In the genomic region with DNA sequence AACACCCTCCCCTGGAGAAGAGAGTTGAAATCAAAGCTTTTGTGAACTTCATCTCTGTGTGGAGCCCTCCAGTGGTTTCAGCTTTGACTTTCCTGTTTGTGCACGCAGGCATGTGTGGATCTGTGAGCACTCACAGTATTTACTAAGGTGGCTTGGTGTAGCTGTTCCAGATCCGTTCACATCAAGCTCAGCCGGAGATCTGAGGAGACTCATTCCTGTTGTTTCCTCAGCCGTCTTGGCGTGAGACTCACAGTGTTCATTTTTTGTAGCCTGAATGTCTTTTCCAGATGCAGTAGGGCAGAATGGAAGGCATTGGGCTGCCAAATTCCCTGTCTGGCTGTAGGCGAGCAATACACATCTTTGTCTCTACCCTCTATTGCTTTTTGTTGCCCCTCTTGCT, we compare ENCODE assay signal across 31 mouse cellular contexts.
DNase-seq lines count a peak whose midpoint lies in the region; ATAC-seq and TF ChIP-seq lines count a peak whose summit lies in the region.
"Had no signal": no experiment of that assay in that cellular context is flagged by ENCODE, and none has a peak within 500 bp of the region (broad histone marks: within the 10 kb centered on the region; RNA-seq: fewer than 3 reads in every experiment).

No protein-coding gene starts in this region.

- H3K4me2 ChIP-seq in intestine, embryonic 16.5 days (ENCODE audit: low read depth, low read length) = no peak overlapping the region
- H3K4me2 ChIP-seq: forebrain, embryonic 13.5 days; hindbrain, embryonic 15.5 days; liver, embryonic 12.5 days; neural tube, embryonic 12.5 days had no signal

- H3K4me1 ChIP-seq in brown adipose tissue, adult 24 weeks (ENCODE audit: control insufficient read depth, insufficient read depth, insufficient read length, low read length) = peaks cover 3% of the 10 kb centered on the region; the same call in 1 of the 2 replicates
- H3K4me1 ChIP-seq in intestine, embryonic 16.5 days (ENCODE audit: control insufficient read depth, insufficient read depth, low read length) = no peaks in the 10 kb centered on the region
- H3K4me1 ChIP-seq: forebrain, embryonic 13.5 days; hindbrain, embryonic 10.5 days; hindbrain, embryonic 15.5 days; liver, embryonic 12.5 days; midbrain, embryonic 10.5 days; neural tube, embryonic 12.5 days had no signal

- no peaks in the 10 kb centered on the region for H3K9me3 ChIP-seq in intestine, embryonic 16.5 days (ENCODE audit: control insufficient read depth, low read length)
- H3K9me3 ChIP-seq: forebrain, embryonic 13.5 days; hindbrain, embryonic 10.5 days; hindbrain, embryonic 15.5 days; liver, embryonic 12.5 days; midbrain, embryonic 10.5 days; neural tube, embryonic 12.5 days had no signal

- 88% methylated on average over 6 of the region's 6 CpGs for WGBS in intestine, embryonic 16.5 days

- H3K27me3 ChIP-seq in intestine, embryonic 16.5 days (replicated peaks; ENCODE audit: control insufficient read depth, insufficient read depth, low read length) = no peaks in the 10 kb centered on the region
- H3K27me3 ChIP-seq: forebrain, embryonic 13.5 days; hindbrain, embryonic 15.5 days; liver, embryonic 12.5 days; neural tube, embryonic 12.5 days had no signal

- H3K36me3 ChIP-seq in intestine, embryonic 16.5 days (ENCODE audit: control insufficient read depth, insufficient read depth, low read length) = no peaks in the 10 kb centered on the region
- H3K36me3 ChIP-seq: hindbrain, embryonic 10.5 days; hindbrain, embryonic 15.5 days; liver, embryonic 12.5 days; midbrain, embryonic 10.5 days; neural tube, embryonic 12.5 days had no signal

- ATAC-seq in intestine, embryonic 16.5 days = no peak
- ATAC-seq: activated CD4-positive, CD25-positive, alpha-beta regulatory T cell, adult 4 months; CD4-positive, CD25-positive, alpha-beta regulatory T cell, adult 4 months; forebrain, embryonic 13.5 days; inflammation-experienced regulatory T-cells, adult 6 months; liver, embryonic 12.5 days; liver, postnatal 0 days; lung, postnatal 0 days; midbrain, embryonic 16.5 days had no signal

- peak; percentile 32 for TF ChIP-seq CTCF in layer of hippocampus, adult 2 months (conservative IDR thresholded peaks at IDR 0.05)

- H3K27ac ChIP-seq in layer of hippocampus, adult 2 months = no peak overlapping the region
- H3K27ac ChIP-seq in brown adipose tissue, adult 24 weeks (replicated peaks; ENCODE audit: low read depth, low read length) = peak overlapping the region; percentile 18
- no peak overlapping the region for H3K27ac ChIP-seq in intestine, embryonic 16.5 days (ENCODE audit: low read length)
- H3K27ac ChIP-seq: forebrain, embryonic 13.5 days; hindbrain, embryonic 10.5 days; hindbrain, embryonic 15.5 days; kidney, postnatal 0 days; liver, embryonic 12.5 days; midbrain, embryonic 10.5 days; neural tube, embryonic 12.5 days; stomach, postnatal 0 days had no signal

- DNase-seq in heart, adult 18-20 months = peak; percentile 29 to 63
- DNase-seq in heart, postnatal 4 days = no peak
- no peak for DNase-seq in layer of hippocampus, adult 2 months (ENCODE audit: low spot score in 2 of 2)
- no peak for DNase-seq in layer of hippocampus, postnatal 36 days
- peak; percentile 39 for DNase-seq in Muller cell, postnatal 12 days (ENCODE audit: inconsistent ontology term)
- DNase-seq: adrenal gland, adult 2 months; cerebellum, adult 11 months; cerebellum, adult 9-10 months; cerebellum, postnatal 36 days; kidney, adult 2 months; layer of hippocampus, adult 9-11 months; liver, postnatal 0 days; right cerebral cortex, adult 18-20 months; thymus, adult 2 months; thymus, postnatal 36 days had no signal

- no peak overlapping the region for H3K9ac ChIP-seq in intestine, embryonic 16.5 days (ENCODE audit: low read depth, low read length)
- H3K9ac ChIP-seq: forebrain, embryonic 13.5 days; hindbrain, embryonic 15.5 days; liver, embryonic 12.5 days; liver, postnatal 0 days; neural tube, embryonic 12.5 days had no signal

- H3K4me3 ChIP-seq in layer of hippocampus, adult 2 months = no peak overlapping the region
- no peak overlapping the region for H3K4me3 ChIP-seq in brown adipose tissue, adult 24 weeks (ENCODE audit: insufficient read depth, low read depth, low read length)
- no peak overlapping the region for H3K4me3 ChIP-seq in intestine, embryonic 16.5 days (ENCODE audit: low read length)
- H3K4me3 ChIP-seq: forebrain, embryonic 13.5 days; hindbrain, embryonic 10.5 days; hindbrain, embryonic 15.5 days; liver, embryonic 12.5 days; midbrain, embryonic 10.5 days; myocyte; neural tube, embryonic 12.5 days had no signal

Comparison
In these comparisons a context has a peak if more than half of its experiments do, and no peak if none do; other contexts are left out.
1. DNase-seq: peak in heart, adult 18-20 months (2 of 2) and Muller cell, postnatal 12 days (single experiment); none in heart, postnatal 4 days (single experiment), layer of hippocampus, adult 2 months (0 of 2) and layer of hippocampus, postnatal 36 days (0 of 2).